Mouse (Mus musculus): Measurements from ENCODE around the gene Lrp3.

DNA sequence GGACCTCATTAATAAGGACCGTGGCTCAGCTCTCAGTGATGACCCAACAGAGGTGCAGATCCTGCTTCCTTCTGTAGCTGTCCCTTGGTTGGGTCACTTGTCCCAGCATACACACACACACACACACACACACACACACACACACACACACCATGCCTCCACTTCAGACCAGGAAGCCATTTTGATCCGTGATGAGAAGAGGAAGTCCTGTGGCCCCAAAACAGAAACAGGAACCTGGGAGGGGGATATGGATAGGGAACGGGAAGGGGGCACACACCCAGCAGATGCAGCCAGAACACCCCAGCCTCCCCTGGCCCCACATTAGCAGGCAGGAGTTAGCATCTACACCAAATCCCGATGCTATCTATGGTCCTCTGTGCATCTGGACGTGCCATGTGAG, 64.4 kb downstream of the Lrp3 start:
- no peak for TF ChIP-seq GATA1 (IDR thresholded peaks at IDR 0.05; ENCODE audit: low read length)
- TF ChIP-seq TAL1 (IDR thresholded peaks at IDR 0.05; ENCODE audit: low read length), result no peak

Measured in erythroblast, embryonic 14.5 days (primary cell).